Mouse (Mus musculus) liver, embryonic 12.5 days (tissue): ENCODE measurements around the gene Cnih1. TPM values are rescaled to one million over a fixed set of nuclear protein-coding genes. Genes with fewer than 3 reads are reported as not detected.

ENCODE experiments used
- ATAC-seq: fragments of 200-750 bp; cut with Nextera tagmentation; 2 replicates; pipeline ENCODE4 v1.8.0; 2017; ENCODE audit warnings: moderate number of reproducible peaks, mild to moderate bottlenecking, moderate library complexity
- H3K27ac ChIP-seq: fragments of 300-500 bp; sonication (generic); 2 replicates; pipeline ENCODE4 v1.5.1; 2016; ENCODE audit warnings: mild to moderate bottlenecking
- H3K27me3 ChIP-seq: fragments of 300-500 bp; sonication (generic); replicated peaks from 2 replicates; pipeline ENCODE4 v1.6.1; 2016; ENCODE audit warnings: mild to moderate bottlenecking, moderate library complexity
- H3K36me3 ChIP-seq: fragments of 300-500 bp; sonication (generic); 2 replicates; pipeline ENCODE4 v1.6.1; 2016; ENCODE audit warnings: mild to moderate bottlenecking, moderate library complexity
- H3K4me1 ChIP-seq: fragments of 300-500 bp; sonication (generic); 2 replicates; pipeline ENCODE4 v1.6.1; 2016
- H3K4me2 ChIP-seq: fragments of 300-500 bp; sonication (generic); 2 replicates; pipeline ENCODE4 v1.6.1; 2016; ENCODE audit warnings: mild to moderate bottlenecking, moderate library complexity
- H3K4me3 ChIP-seq: fragments of 300-500 bp; sonication (generic); 2 replicates; pipeline ENCODE4 v1.5.1; 2016; ENCODE audit warnings: mild to moderate bottlenecking, moderate library complexity
- H3K9ac ChIP-seq: fragments of 300-500 bp; sonication (generic); 2 replicates; pipeline ENCODE4 v1.6.1; 2016; ENCODE audit warnings: mild to moderate bottlenecking, moderate library complexity
- H3K9me3 ChIP-seq: fragments of 300-500 bp; sonication (generic); replicated peaks from 2 replicates; pipeline ENCODE4 v1.6.1; 2016; ENCODE audit warnings: mild to moderate bottlenecking, moderate library complexity
- WGBS: fragments of 180-500 bp; shearing (Covaris S2); methylation state at CpG from one replicate; pipeline ENCODE4 v1.1.7; 2016; ENCODE audit not compliant: insufficient replicate concordance; 5-methylcytosine and 5-hydroxymethylcytosine counted together
- polyA plus RNA-seq: library from polyadenylated mRNA; unstranded; fragments of >200 nt; fragmentation: Nextera tagmentation; extraction: Ambion mirVana; gene quantifications from 2 replicates; pipeline ENCODE4 v1.2.1, GENCODE M21; 2016

The Cnih1 gene
- polyA plus RNA-seq, 1 experiment from 2014 or later, result 116 TPM

GRCm38 (mm10) chr14:46816916-46817622 is 28.9 kb upstream of the Cnih1 start:
- no peak for ATAC-seq
- Histone ChIP-seq H3K27me3 (no peaks in the 10 kb centered on the region), H3K36me3 (peaks cover 64% of the 10 kb centered on the region), H3K9ac (no peak overlapping the region), H3K27ac (peak overlapping the region; percentile 22; the same call in 1 of the 2 replicates), H3K4me2 (no peak overlapping the region), H3K4me1 (peaks cover 56% of the 10 kb centered on the region), H3K9me3 (no peaks in the 10 kb centered on the region), H3K4me3 (no peak overlapping the region)
- 72% methylated on average over 8 of the region's 8 CpGs for WGBS

GRCm38 (mm10) chr14:46815640-46816039 is 27.4 kb upstream of the Cnih1 start:
- Histone ChIP-seq H3K4me2 (peak overlapping the region; percentile 44), H3K27ac (peak overlapping the region; percentile 66; the same call in 1 of the 2 replicates), H3K36me3 (peaks cover 77% of the 10 kb centered on the region), H3K4me3 (no peak overlapping the region), H3K4me1 (peaks cover 49% of the 10 kb centered on the region), H3K9me3 (no peaks in the 10 kb centered on the region), H3K9ac (no peak overlapping the region), H3K27me3 (no peaks in the 10 kb centered on the region)
- peak; percentile 80 for ATAC-seq
- 21% methylated on average over 6 of the region's 6 CpGs for WGBS

- Histone ChIP-seq H3K4me3 (no peak overlapping the region), H3K4me2 (no peak overlapping the region), H3K9me3 (no peaks in the 10 kb centered on the region), H3K27ac (no peak overlapping the region), H3K27me3 (no peaks in the 10 kb centered on the region), H3K36me3 (peaks cover 62% of the 10 kb centered on the region), H3K4me1 (no peaks in the 10 kb centered on the region), H3K9ac (no peak overlapping the region)
- 60% methylated on average over 3 of the region's 3 CpGs for WGBS
- no peak for ATAC-seq
These were observed 19.7 kb upstream of the Cnih1 start for GRCm38 (mm10) chr14:46807927-46808326.

- no peak for ATAC-seq
- H3K4me3 ChIP-seq, result no peak overlapping the region
- H3K9ac ChIP-seq, result no peak overlapping the region
- H3K27me3 ChIP-seq, result no peaks in the 10 kb centered on the region
- no peaks in the 10 kb centered on the region for H3K9me3 ChIP-seq
- WGBS, result 69% methylated on average over 5 of the region's 5 CpGs
- no peak overlapping the region for H3K27ac ChIP-seq
- peaks cover 46% of the 10 kb centered on the region for H3K36me3 ChIP-seq
- 0 out of 2 replicates have a peak, but pooled peaks cover under 1% of the 10 kb centered on the region for H3K4me1 ChIP-seq
- H3K4me2 ChIP-seq, result no peak overlapping the region
These were observed 18.0 kb upstream of the Cnih1 start for GRCm38 (mm10) chr14:46806186-46806585.

- peaks cover 6% of the 10 kb centered on the region; the same call in 1 of the 2 replicates for H3K4me1 ChIP-seq
- 52% methylated on average over 1 of the region's 1 CpGs for WGBS
- no peak overlapping the region for H3K4me3 ChIP-seq
- peaks cover 33% of the 10 kb centered on the region for H3K36me3 ChIP-seq
- no peak overlapping the region for H3K27ac ChIP-seq
- no peaks in the 10 kb centered on the region for H3K27me3 ChIP-seq
- ATAC-seq, result no peak
- H3K4me2 ChIP-seq, result no peak overlapping the region
- H3K9ac ChIP-seq, result no peak overlapping the region
- no peaks in the 10 kb centered on the region for H3K9me3 ChIP-seq
These were observed 15.6 kb upstream of the Cnih1 start for GRCm38 (mm10) chr14:46803791-46804190.

- no peaks in the 10 kb centered on the region for H3K27me3 ChIP-seq
- peaks cover 6% of the 10 kb centered on the region; the same call in 1 of the 2 replicates for H3K4me1 ChIP-seq
- no peak overlapping the region for H3K4me2 ChIP-seq
- H3K4me3 ChIP-seq, result no peak overlapping the region
- no peak overlapping the region for H3K27ac ChIP-seq
- H3K9ac ChIP-seq, result no peak overlapping the region
- no peaks in the 10 kb centered on the region for H3K9me3 ChIP-seq
- peaks cover 28% of the 10 kb centered on the region for H3K36me3 ChIP-seq
- ATAC-seq, result no peak
- WGBS, result 80% methylated on average over 4 of the region's 4 CpGs
These were observed 15.0 kb upstream of the Cnih1 start for GRCm38 (mm10) chr14:46803259-46803658.

- no peaks in the 10 kb centered on the region for H3K9me3 ChIP-seq
These were observed 12.6 kb upstream of the Cnih1 start for GRCm38 (mm10) chr14:46800684-46801345.

GRCm38 (mm10) chr14:46794157-46794556 is 5.9 kb upstream of the Cnih1 start:
- no peak for ATAC-seq
- Histone ChIP-seq H3K27ac (no peak overlapping the region), H3K9me3 (no peaks in the 10 kb centered on the region), H3K4me3 (no peak overlapping the region), H3K4me2 (no peak overlapping the region), H3K4me1 (peaks cover 17% of the 10 kb centered on the region), H3K27me3 (no peaks in the 10 kb centered on the region), H3K36me3 (peaks cover 2% of the 10 kb centered on the region), H3K9ac (no peak overlapping the region)
- WGBS, result 69% methylated on average over 5 of the region's 5 CpGs

More at GRCm38 (mm10) chr14:46800684-46801345, 12.6 kb upstream of the Cnih1 start:
- Histone ChIP-seq H3K27ac (no peak overlapping the region), H3K4me3 (no peak overlapping the region), H3K4me2 (no peak overlapping the region), H3K4me1 (peaks cover 6% of the 10 kb centered on the region; the same call in 1 of the 2 replicates), H3K36me3 (peaks cover 15% of the 10 kb centered on the region), H3K27me3 (no peaks in the 10 kb centered on the region), H3K9ac (no peak overlapping the region)
- ATAC-seq, result no peak
- WGBS, result 72% methylated on average over 3 of the region's 3 CpGs

- no peak overlapping the region for H3K27ac ChIP-seq
- WGBS, result 88% methylated on average over 6 of the region's 6 CpGs
- H3K4me2 ChIP-seq, result no peak overlapping the region
- no peak overlapping the region for H3K9ac ChIP-seq
- H3K27me3 ChIP-seq, result no peaks in the 10 kb centered on the region
- no peak for ATAC-seq
- peaks cover 40% of the 10 kb centered on the region for H3K4me1 ChIP-seq
- H3K36me3 ChIP-seq, result no peaks in the 10 kb centered on the region
- H3K4me3 ChIP-seq, result no peak overlapping the region
- no peaks in the 10 kb centered on the region for H3K9me3 ChIP-seq
These were observed 2.5 kb upstream of the Cnih1 start for GRCm38 (mm10) chr14:46790723-46791122.

GRCm38 (mm10) chr14:46790303-46790702 is 2.1 kb upstream of the Cnih1 start:
- no peak for ATAC-seq
- Histone ChIP-seq H3K4me2 (peak overlapping the region; percentile 16), H3K4me3 (no peak overlapping the region; the same call in 1 of the 2 replicates), H3K9me3 (no peaks in the 10 kb centered on the region), H3K27ac (0 out of 2 replicates have a peak overlapping the region, but pooled peaks have one; percentile 40), H3K27me3 (no peaks in the 10 kb centered on the region), H3K9ac (no peak overlapping the region), H3K36me3 (peaks cover under 1% of the 10 kb centered on the region; the same call in 1 of the 2 replicates), H3K4me1 (peaks cover 41% of the 10 kb centered on the region)
- 53% methylated on average over 4 of the region's 4 CpGs for WGBS

- Histone ChIP-seq H3K36me3 (peaks cover 18% of the 10 kb centered on the region), H3K9me3 (no peaks in the 10 kb centered on the region), H3K27me3 (no peaks in the 10 kb centered on the region), H3K27ac (peak overlapping the region; percentile 95), H3K4me1 (peaks cover 53% of the 10 kb centered on the region), H3K4me2 (peak overlapping the region; percentile 89), H3K4me3 (peak overlapping the region; percentile 99), H3K9ac (peak overlapping the region; percentile 49; the same call in 1 of the 2 replicates)
- no peak for ATAC-seq
- WGBS, result 6% methylated on average over 8 of the region's 8 CpGs
These were observed 292 bp upstream of the Cnih1 start for GRCm38 (mm10) chr14:46788505-46788901.

GRCm38 (mm10) chr14:46787454-46787786 is 791 bp downstream of the Cnih1 start:
- Histone ChIP-seq H3K36me3 (peaks cover 29% of the 10 kb centered on the region), H3K27ac (peak overlapping the region; percentile 95), H3K4me2 (peak overlapping the region; percentile 89), H3K9me3 (no peaks in the 10 kb centered on the region), H3K4me1 (peaks cover 53% of the 10 kb centered on the region), H3K4me3 (peak overlapping the region; percentile 99), H3K9ac (peak overlapping the region; percentile 99), H3K27me3 (no peaks in the 10 kb centered on the region)
- ATAC-seq, result no peak
- whole genome bisulfite sequencing, result 2% methylated on average over 11 of the region's 11 CpGs
